Mouse (Mus musculus): ENCODE data around the gene Gm11037. TPM values are rescaled to one million over a fixed set of nuclear protein-coding genes. Genes with fewer than 3 reads are reported as not detected.

Gene Gm11037
- total and polyA plus RNA-seq, 2 experiments from 2014 or later = not detected

- Histone ChIP-seq H3K27me3 (ENCODE audit: insufficient read depth, low read length) (no peaks in the 10 kb centered on the region), H3K4me1 (ENCODE audit: insufficient read depth, low read length) (peaks cover 33% of the 10 kb centered on the region), H3K4me2 (ENCODE audit: low read depth, low read length, poor library complexity, severe bottlenecking) (peak overlapping the region; percentile 96), H3K4me3 (ENCODE audit: low read depth, low read length) (peak overlapping the region; percentile 55), H3K27ac (ENCODE audit: low read depth, low read length) (peak overlapping the region; percentile 97), H3K36me3 (ENCODE audit: insufficient read depth, low read length) (no peaks in the 10 kb centered on the region), H3K9ac (replicated peaks; ENCODE audit: low read length, poor library complexity, severe bottlenecking) (peak overlapping the region; percentile 78), H3K9me3 (ENCODE audit: low read length) (no peaks in the 10 kb centered on the region)
- no peak for TF ChIP-seq CTCF (IDR thresholded peaks at IDR 0.05)
- peak; percentile 19 for DNase-seq (ENCODE audit: low spot score)
- WGBS = 14% methylated on average over 26 of the region's 26 CpGs
- ATAC-seq (ENCODE audit: low FRiP score) = peak; percentile 0
Observed at GRCm38 (mm10) chr2:131178828-131179245, 45.5 kb downstream of the Gm11037 start.

- Histone ChIP-seq H3K4me3 (ENCODE audit: low read depth, low read length) (peak overlapping the region; percentile 55), H3K9ac (replicated peaks; ENCODE audit: low read length, poor library complexity, severe bottlenecking) (peak overlapping the region; percentile 78), H3K9me3 (ENCODE audit: low read length) (no peaks in the 10 kb centered on the region), H3K4me2 (ENCODE audit: low read depth, low read length, poor library complexity, severe bottlenecking) (peak overlapping the region; percentile 96), H3K27me3 (ENCODE audit: insufficient read depth, low read length) (no peaks in the 10 kb centered on the region), H3K27ac (ENCODE audit: low read depth, low read length) (peak overlapping the region; percentile 97), H3K4me1 (ENCODE audit: insufficient read depth, low read length) (peaks cover 31% of the 10 kb centered on the region), H3K36me3 (ENCODE audit: insufficient read depth, low read length) (no peaks in the 10 kb centered on the region)
- ATAC-seq (ENCODE audit: low FRiP score) (peak; percentile 82), DNase-seq (ENCODE audit: low spot score) (peak; percentile 80)
- no peak for TF ChIP-seq CTCF (IDR thresholded peaks at IDR 0.05)
- under 1% methylated on average over 57 of the region's 67 CpGs for WGBS
Observed at GRCm38 (mm10) chr2:131179246-131179886, 46.1 kb downstream of the Gm11037 start.

- Histone ChIP-seq H3K27me3 (ENCODE audit: insufficient read depth, low read length) (no peaks in the 10 kb centered on the region), H3K4me1 (ENCODE audit: insufficient read depth, low read length) (peaks cover 27% of the 10 kb centered on the region), H3K36me3 (ENCODE audit: insufficient read depth, low read length) (no peaks in the 10 kb centered on the region), H3K4me2 (ENCODE audit: low read depth, low read length, poor library complexity, severe bottlenecking) (peak within 1 kb of the TSS; percentile 96), H3K9me3 (ENCODE audit: low read length) (no peaks in the 10 kb centered on the region), H3K9ac (replicated peaks; ENCODE audit: low read length, poor library complexity, severe bottlenecking) (peak within 1 kb of the TSS; percentile 78), H3K4me3 (ENCODE audit: low read depth, low read length) (peak within 1 kb of the TSS; percentile 55), H3K27ac (ENCODE audit: low read depth, low read length) (peak within 1 kb of the TSS; percentile 97)
- peak; percentile 62 for TF ChIP-seq CTCF (IDR thresholded peaks at IDR 0.05)
- DNase-seq (ENCODE audit: low spot score) (peak; percentile 86), ATAC-seq (ENCODE audit: low FRiP score) (peak; percentile 92)
- WGBS = 3% methylated on average over 32 of the region's 57 CpGs
Observed at GRCm38 (mm10) chr2:131179990-131180587, 46.8 kb downstream of the Gm11037 start, which contains the start of gene Cenpb. TSS of gene Cenpb (minus strand) at chr2:131180067.

Other genes starting within 250 kb of the Gm11037 start
- 112 and 200 TPM in 2 replicates for gene 4930402H24Rik, start 227.1 kb upstream of the Gm11037 start, total RNA-seq (2014; rRNA removed)
- 49.5 and 58.1 TPM in 2 replicates for gene 4930402H24Rik, start 227.1 kb upstream of the Gm11037 start, polyA plus RNA-seq (2015; fragmentation: Nextera tagmentation; extraction: Ambion mirVana)
- gene Atrn, start 227.0 kb upstream of the Gm11037 start, total RNA-seq (2014; rRNA removed) = 84.4 and 93.9 TPM in 2 replicates
- 11.8 and 13.5 TPM in 2 replicates for gene Atrn, start 227.0 kb upstream of the Gm11037 start, polyA plus RNA-seq (2015; fragmentation: Nextera tagmentation; extraction: Ambion mirVana)
- 56.3 and 68.6 TPM in 2 replicates for gene Gfra4, start 90.4 kb upstream of the Gm11037 start, total RNA-seq (2014; rRNA removed)
- gene Gfra4, start 90.4 kb upstream of the Gm11037 start, polyA plus RNA-seq (2015; fragmentation: Nextera tagmentation; extraction: Ambion mirVana) = 57.9 and 62.2 TPM in 2 replicates
- gene Adam33, start 69.7 kb upstream of the Gm11037 start, total RNA-seq (2014; rRNA removed) = 0.57 and 1.4 TPM in 2 replicates
- gene Adam33, start 69.7 kb upstream of the Gm11037 start, polyA plus RNA-seq (2015; fragmentation: Nextera tagmentation; extraction: Ambion mirVana) = 2.1 TPM in 2 replicates
- 1.4 and 1.9 TPM in 2 replicates for gene Siglec1, start 46.7 kb upstream of the Gm11037 start, total RNA-seq (2014; rRNA removed)
- gene Siglec1, start 46.7 kb upstream of the Gm11037 start, polyA plus RNA-seq (2015; fragmentation: Nextera tagmentation; extraction: Ambion mirVana) = 0.22 and 0.27 TPM in 2 replicates
- 10.1 and 11.1 TPM in 2 replicates for gene Hspa12b, start 6.2 kb upstream of the Gm11037 start, total RNA-seq (2014; rRNA removed)
- gene Hspa12b, start 6.2 kb upstream of the Gm11037 start, polyA plus RNA-seq (2015; fragmentation: Nextera tagmentation; extraction: Ambion mirVana) = 2.9 and 3.2 TPM in 2 replicates
- 44.8 and 89.5 TPM in 2 replicates for gene 1700037H04Rik, start 26.6 kb downstream of the Gm11037 start, total RNA-seq (2014; rRNA removed)
- 59.1 and 60.4 TPM in 2 replicates for gene 1700037H04Rik, start 26.6 kb downstream of the Gm11037 start, polyA plus RNA-seq (2015; fragmentation: Nextera tagmentation; extraction: Ambion mirVana)
- gene Cenpb, start 46.6 kb downstream of the Gm11037 start, total RNA-seq (2014; rRNA removed) = 98.2 and 103 TPM in 2 replicates
- gene Cenpb, start 46.6 kb downstream of the Gm11037 start, polyA plus RNA-seq (2015; fragmentation: Nextera tagmentation; extraction: Ambion mirVana) = 11.7 and 13.1 TPM in 2 replicates
- 10.0 and 13.1 TPM in 2 replicates for gene Cdc25b, start 53.5 kb downstream of the Gm11037 start, total RNA-seq (2014; rRNA removed)
- 14.0 and 15.1 TPM in 2 replicates for gene Cdc25b, start 53.5 kb downstream of the Gm11037 start, polyA plus RNA-seq (2015; fragmentation: Nextera tagmentation; extraction: Ambion mirVana)
- gene Spef1, start 53.8 kb downstream of the Gm11037 start, total RNA-seq (2014; rRNA removed) = 19.3 and 27.5 TPM in 2 replicates
- gene Spef1, start 53.8 kb downstream of the Gm11037 start, polyA plus RNA-seq (2015; fragmentation: Nextera tagmentation; extraction: Ambion mirVana) = 9.5 and 10.2 TPM in 2 replicates
- gene Ap5s1, start 73.6 kb downstream of the Gm11037 start, total RNA-seq (2014; rRNA removed) = 36.5 and 40.1 TPM in 2 replicates
- gene Ap5s1, start 73.6 kb downstream of the Gm11037 start, polyA plus RNA-seq (2015; fragmentation: Nextera tagmentation; extraction: Ambion mirVana) = 35.5 and 36.7 TPM in 2 replicates
- 6.3 and 10.9 TPM in 2 replicates for gene Mavs, start 100.6 kb downstream of the Gm11037 start, total RNA-seq (2014; rRNA removed)
- 4.0 and 5.0 TPM in 2 replicates for gene Mavs, start 100.6 kb downstream of the Gm11037 start, polyA plus RNA-seq (2015; fragmentation: Nextera tagmentation; extraction: Ambion mirVana)
- gene Pank2, start 129.0 kb downstream of the Gm11037 start, total RNA-seq (2014; rRNA removed) = 36.7 and 41.8 TPM in 2 replicates
- 24.0 and 30.8 TPM in 2 replicates for gene Pank2, start 129.0 kb downstream of the Gm11037 start, polyA plus RNA-seq (2015; fragmentation: Nextera tagmentation; extraction: Ambion mirVana)
- gene Rnf24, start 219.4 kb downstream of the Gm11037 start, total RNA-seq (2014; rRNA removed) = 26.3 and 29.4 TPM in 2 replicates
- gene Rnf24, start 219.4 kb downstream of the Gm11037 start, polyA plus RNA-seq (2015; fragmentation: Nextera tagmentation; extraction: Ambion mirVana) = 10.6 and 11.1 TPM in 2 replicates

All from midbrain, postnatal 0 days (tissue).